Mouse (Mus musculus) granulocyte monocyte progenitor cell, adult 5-6 weeks (primary cell): Measurements from ENCODE around the gene Fgfr2. TPM values are rescaled to one million over a fixed set of nuclear protein-coding genes. Genes with fewer than 3 reads are reported as not detected.

Experiments used
- ATAC-seq: replicated peaks from 2 replicates; pipeline ENCODE4 v1.8.0; 2016; ENCODE audit warnings: mild to moderate bottlenecking, moderate TSS enrichment, inconsistent platforms; ENCODE audit not compliant: poor library complexity, severe bottlenecking
- total RNA-seq, 2 experiments: library from RNA; stranded (forward) in 1 of 2; stranded (reverse) in 1 of 2; fragments of 200-712, 200-1000 nt in 1 of 2; fragments of >200 nt in 1 of 2; fragmentation: Nextera tagmentation in 1 of 2; gene quantifications; 2 replicates each; pipeline ENCODE4 v1.2.3; 2014 to 2017

Gene Fgfr2
- total RNA-seq, 2 experiments from 2014 or later = not detected

DNA sequence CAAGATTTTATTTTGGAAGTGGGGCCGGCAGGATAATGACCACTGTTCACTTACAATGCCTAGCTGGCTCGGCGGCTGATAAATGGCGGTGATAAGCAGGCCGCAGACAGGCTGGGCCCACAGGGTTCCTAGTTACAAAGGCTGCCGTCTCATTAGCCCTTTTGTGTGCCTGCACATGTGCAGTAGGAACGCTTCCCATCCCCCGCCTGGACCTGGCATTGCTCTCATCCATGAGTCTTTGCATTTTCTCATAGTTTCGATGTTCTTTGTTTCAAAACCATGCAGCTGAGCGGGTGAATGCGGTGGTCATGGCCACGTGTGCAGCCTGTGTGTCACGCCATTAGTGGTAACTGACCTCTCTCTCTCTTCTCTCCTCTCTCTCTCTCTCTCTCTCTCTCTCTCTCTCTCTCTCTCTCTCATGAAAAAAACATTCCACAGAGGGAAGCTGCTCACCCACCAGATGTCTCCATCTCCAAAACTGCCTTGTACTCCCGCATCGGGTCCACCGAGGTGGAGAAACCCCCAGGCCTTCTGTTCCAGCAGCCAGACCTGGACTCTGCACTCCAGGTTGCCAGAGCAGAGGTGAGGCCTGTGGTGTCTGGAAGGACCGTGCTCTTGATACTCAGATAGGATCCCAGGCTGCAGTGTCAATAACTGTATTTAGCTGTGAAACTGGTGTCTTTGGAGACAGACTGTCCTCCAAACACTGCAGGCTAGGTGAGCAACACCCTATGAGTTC lies 2372.2 kb downstream of the Fgfr2 start:
- ATAC-seq = no peak

GRCm38 (mm10) chr7:130749165-130749564 lies 2374.0 kb downstream of the Fgfr2 start:
- ATAC-seq = no peak

DNA sequence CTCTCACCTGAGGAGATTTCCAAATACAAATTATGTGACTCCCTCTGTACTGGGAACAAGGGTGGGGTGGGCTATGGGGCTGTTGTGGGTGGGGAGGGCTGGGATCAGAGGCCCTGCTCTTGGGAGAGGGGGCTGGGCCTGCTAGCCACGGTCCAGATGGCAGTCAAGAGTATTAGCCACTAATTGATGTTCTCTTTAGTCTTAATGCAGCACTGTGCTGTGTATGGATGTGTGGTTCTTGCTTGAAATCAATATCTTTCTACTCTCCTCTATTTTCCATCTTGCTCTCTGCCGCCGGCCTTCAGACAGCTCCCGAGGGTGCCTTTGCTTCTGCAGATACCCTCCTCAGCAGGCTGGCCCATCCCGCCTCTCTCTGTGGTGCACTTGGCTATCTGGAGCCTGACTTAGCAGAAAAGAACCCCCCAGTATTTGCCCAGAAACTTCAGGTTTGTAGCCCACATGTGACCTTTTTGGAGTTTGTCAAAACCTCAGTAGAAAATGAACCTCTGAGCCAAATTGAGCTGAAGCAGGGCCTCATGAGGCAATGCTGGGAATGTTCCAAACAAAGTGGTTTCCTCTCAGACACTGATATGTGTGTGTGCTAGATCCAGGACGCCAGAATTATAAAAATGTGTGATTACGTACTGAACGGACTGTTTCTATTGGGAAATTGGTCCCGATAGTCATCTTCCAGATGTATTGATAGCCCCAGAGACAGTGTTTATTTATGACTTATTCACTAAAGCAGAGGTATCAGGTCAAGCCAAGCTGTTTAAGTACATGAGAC lies 2379.7 kb downstream of the Fgfr2 start:
- ATAC-seq = no peak

- ATAC-seq = no peak
These were observed 2382.1 kb downstream of the Fgfr2 start for GRCm38 (mm10) chr7:130741099-130741498.

GRCm38 (mm10) chr7:130734195-130734787 lies 2388.9 kb downstream of the Fgfr2 start:
- no peak for ATAC-seq

- ATAC-seq = no peak
These were observed 2389.7 kb downstream of the Fgfr2 start for GRCm38 (mm10) chr7:130733423-130733822.

- no peak for ATAC-seq
These were observed 2390.2 kb downstream of the Fgfr2 start for GRCm38 (mm10) chr7:130732908-130733307.

DNA sequence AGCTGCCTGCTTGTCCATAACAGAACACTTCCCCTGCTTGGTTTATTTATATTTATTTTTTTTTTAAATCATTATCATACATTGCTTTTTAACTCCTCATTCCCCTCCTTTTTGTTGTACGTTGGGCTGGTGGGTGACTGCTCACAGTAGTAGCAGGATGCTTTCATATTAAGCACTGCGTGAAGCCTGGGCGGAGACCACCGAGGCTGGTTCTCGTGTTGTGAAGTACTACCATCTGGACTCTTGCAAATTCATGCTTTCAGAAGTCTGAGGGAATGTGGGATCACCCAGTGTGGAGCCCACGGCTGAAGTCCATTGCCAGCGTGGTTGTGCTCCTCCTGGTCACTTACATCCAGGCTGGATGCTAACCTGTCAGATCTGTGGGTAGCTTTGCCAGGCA lies 2391.4 kb downstream of the Fgfr2 start:
- ATAC-seq = no peak

DNA sequence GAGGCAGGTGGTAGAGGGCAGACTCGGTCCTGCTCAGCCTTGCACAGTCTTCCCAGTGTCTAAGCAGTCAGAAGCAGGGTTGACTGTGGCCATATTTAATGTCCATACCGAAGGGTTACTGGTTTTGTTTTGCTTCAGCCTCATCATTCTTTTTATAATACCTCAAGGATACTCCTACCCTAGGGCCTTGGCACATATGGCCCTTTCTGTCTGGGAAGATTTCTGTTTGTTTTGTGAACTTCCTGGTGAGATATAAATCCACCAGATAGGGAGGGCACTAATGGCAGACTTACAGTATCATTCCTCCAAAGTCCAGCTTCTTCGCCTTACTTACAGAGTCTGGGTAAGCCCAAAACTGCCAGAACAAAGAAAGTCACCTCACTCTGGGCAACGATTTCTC lies 2395.6 kb downstream of the Fgfr2 start:
- ATAC-seq = no peak

- ATAC-seq = no peak
These were observed 2396.3 kb downstream of the Fgfr2 start for GRCm38 (mm10) chr7:130726724-130727422.

GRCm38 (mm10) chr7:130726185-130726584 lies 2397.0 kb downstream of the Fgfr2 start:
- ATAC-seq = no peak

DNA sequence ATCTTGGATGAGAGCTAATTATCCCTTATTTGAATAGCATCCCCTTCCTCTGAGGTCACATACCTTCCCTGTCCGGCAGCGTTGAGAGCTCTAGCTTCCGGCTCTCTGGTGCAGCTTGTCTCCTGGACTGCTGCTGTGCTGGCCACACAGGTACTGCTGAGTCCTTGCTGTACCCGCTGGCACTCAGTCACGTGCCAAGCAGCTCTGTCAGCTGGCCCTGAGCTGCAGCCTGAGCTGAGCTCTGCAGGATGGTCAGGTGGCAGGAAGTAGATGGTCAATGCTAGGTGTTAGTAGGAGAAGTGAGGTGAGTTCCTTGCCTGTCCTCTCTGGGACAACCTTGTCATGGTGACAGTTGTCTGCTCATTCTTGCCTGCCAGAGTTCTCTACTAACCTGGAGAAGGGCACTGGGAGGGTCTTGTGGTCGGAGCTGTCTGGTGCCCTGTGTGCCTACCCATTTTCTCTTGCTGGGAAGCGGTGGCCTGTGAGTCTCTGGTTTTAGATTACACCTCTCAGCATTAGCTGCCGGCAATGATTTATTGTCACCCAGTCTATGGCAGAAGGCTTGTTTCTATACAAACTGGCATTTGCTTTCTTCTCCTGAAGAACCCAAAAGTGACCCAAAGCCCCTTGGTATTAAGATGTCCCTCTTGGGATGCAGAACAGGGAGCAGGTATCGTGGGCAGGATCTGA lies 2402.4 kb downstream of the Fgfr2 start:
- ATAC-seq = no peak

DNA sequence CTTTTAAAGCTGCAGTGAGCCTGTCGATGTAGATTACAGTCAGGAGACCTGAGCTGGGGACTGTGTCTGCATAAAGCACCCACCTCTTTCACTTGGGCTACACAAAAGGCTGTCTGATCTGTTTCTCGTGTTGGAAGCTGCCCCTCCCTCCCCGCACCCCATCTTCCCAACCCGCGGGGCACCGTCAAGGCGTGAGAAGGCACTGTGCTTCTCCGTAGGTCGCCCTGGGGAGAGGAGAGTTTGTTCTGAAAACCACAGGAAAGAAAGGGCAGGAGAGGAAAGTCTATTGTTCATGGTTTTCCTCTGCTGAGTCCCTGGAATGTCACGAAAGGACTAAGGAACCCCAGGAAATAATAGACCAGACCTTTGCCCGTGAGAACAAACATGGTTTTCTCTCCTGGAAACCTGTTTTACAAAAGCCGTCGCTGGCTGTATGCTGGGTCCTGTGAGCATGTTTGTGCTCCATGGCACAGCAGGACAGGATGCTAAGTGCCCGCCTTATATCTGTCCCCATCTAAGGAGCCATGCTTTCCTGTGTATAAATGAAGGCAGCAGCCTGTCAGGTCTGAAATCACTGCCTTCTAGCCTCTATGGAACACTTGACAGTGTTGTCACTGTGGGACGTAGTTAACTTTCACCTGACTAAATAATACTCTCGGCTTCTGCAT lies 2403.1 kb downstream of the Fgfr2 start:
- ATAC-seq = no peak

GRCm38 (mm10) chr7:130716989-130717388 lies 2406.2 kb downstream of the Fgfr2 start:
- no peak for ATAC-seq

- no peak for ATAC-seq
These were observed 2406.8 kb downstream of the Fgfr2 start for GRCm38 (mm10) chr7:130716341-130716740.

GRCm38 (mm10) chr7:130715467-130715866 lies 2407.7 kb downstream of the Fgfr2 start:
- no peak for ATAC-seq

- ATAC-seq = no peak
These were observed 2409.8 kb downstream of the Fgfr2 start for GRCm38 (mm10) chr7:130713319-130713718.

DNA sequence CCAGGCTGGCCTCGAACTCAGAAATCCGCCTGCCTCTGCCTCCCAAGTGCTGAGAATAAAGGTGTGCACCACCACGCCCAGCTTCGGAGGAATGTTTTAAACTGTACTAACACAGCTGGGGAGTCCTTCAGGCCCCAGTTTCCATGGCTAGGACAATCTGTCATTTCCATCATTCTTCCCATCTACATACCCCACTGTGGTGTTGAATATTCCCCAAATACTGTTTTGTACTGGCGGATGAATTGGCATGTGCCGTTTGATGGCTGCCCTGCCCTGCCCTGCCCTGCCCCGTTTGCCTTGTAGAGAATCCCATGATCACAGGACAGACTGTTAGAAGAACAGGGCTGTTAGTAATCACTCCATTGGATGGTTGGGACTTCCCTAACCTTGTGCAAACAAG lies 2411.3 kb downstream of the Fgfr2 start:
- ATAC-seq = no peak

DNA sequence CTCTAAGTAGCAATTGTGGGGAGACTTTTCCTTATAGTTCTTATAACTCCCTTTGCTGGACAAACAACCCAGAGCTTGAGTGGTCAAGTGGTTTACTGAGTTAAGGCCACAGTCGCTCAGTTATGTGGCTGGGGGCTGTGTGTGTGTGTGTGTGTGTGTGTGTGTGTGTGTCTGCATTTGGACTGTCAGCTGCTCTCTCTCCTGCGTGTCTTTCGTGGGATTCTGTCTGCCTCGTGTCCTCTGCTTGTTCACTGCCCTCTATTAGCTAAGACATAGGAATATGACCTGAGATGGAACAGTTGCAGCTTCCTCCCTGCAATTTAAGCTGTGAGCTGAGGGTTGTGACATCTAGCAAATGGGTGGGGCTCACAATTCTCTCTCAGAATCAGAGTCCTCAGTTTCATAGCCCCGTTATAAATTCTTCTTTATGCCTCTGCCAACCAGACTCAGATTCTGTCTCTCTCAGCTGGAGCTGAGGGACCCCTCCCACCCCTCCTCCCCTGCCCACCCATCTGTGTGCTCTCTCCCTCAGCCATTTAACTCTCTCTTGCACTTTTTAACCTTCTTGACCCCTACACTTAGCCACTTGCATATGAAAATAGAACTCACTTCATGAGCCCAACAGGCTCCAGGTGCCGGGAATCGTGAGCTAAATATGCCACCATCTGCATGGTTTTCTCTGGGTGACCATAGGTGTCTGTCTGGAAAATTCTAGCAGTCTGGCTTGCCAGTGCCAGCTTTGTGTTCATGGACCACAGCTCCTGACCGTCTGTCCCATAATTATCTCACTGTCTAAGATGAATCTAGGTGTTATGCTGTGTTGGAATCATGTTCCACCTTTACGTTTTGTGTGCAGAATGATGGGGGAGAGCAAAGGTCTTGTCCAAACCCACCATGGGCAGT lies 2413.5 kb downstream of the Fgfr2 start:
- no peak for ATAC-seq
